Mouse (Mus musculus) forebrain, embryonic 13.5 days (tissue): ENCODE results near the gene Nptxr. TPM values are rescaled to one million over a fixed set of nuclear protein-coding genes. Genes with fewer than 3 reads are reported as not detected.

ENCODE experiments used
- ATAC-seq: fragments of 200-750 bp; cut with Nextera tagmentation; 2 replicates; pipeline ENCODE4 v1.8.0; 2017
- H3K27ac ChIP-seq: fragments of 300-500 bp; sonication (generic); 2 replicates; pipeline ENCODE4 v1.5.1; 2015; ENCODE audit warnings: inconsistent platforms, mild to moderate bottlenecking, moderate library complexity
- H3K27me3 ChIP-seq: fragments of 300-500 bp; sonication (generic); 2 replicates; pipeline ENCODE4 v1.6.1; 2015; ENCODE audit warnings: mild to moderate bottlenecking, inconsistent platforms
- H3K36me3 ChIP-seq: fragments of 300-500 bp; sonication (generic); 2 replicates; pipeline ENCODE4 v1.6.1; 2015; ENCODE audit warnings: mild to moderate bottlenecking, inconsistent platforms; ENCODE audit not compliant: poor library complexity, severe bottlenecking
- H3K4me1 ChIP-seq: fragments of 300-500 bp; sonication (generic); 2 replicates; pipeline ENCODE4 v1.6.1; 2015; ENCODE audit warnings: inconsistent platforms
- H3K4me2 ChIP-seq: fragments of 300-500 bp; sonication (generic); 2 replicates; pipeline ENCODE4 v1.6.1; 2015; ENCODE audit warnings: inconsistent platforms, mild to moderate bottlenecking, moderate library complexity
- H3K4me3 ChIP-seq: fragments of 300-500 bp; sonication (generic); 2 replicates; pipeline ENCODE4 v1.5.1; 2015; ENCODE audit warnings: mild to moderate bottlenecking, inconsistent platforms
- H3K9ac ChIP-seq: fragments of 300-500 bp; sonication (generic); 2 replicates; pipeline ENCODE4 v1.6.1; 2015; ENCODE audit warnings: mild to moderate bottlenecking, inconsistent platforms
- H3K9me3 ChIP-seq: fragments of 300-500 bp; sonication (generic); replicated peaks from 2 replicates; pipeline ENCODE4 v1.6.1; 2016; ENCODE audit warnings: inconsistent platforms
- WGBS: fragments of 180-500 bp; shearing (Covaris S2); methylation state at CpG from one replicate; pipeline ENCODE4 v1.1.7; 2015; 5-methylcytosine and 5-hydroxymethylcytosine counted together
- polyA plus RNA-seq: library from polyadenylated mRNA; unstranded; fragments of >200 nt; fragmentation: Nextera tagmentation; extraction: Ambion mirVana; gene quantifications from 2 replicates; pipeline ENCODE4 v1.2.1, GENCODE M21; 2015

Gene Nptxr
- polyA plus RNA-seq, 1 experiment from 2014 or later: 7.9 TPM

DNA sequence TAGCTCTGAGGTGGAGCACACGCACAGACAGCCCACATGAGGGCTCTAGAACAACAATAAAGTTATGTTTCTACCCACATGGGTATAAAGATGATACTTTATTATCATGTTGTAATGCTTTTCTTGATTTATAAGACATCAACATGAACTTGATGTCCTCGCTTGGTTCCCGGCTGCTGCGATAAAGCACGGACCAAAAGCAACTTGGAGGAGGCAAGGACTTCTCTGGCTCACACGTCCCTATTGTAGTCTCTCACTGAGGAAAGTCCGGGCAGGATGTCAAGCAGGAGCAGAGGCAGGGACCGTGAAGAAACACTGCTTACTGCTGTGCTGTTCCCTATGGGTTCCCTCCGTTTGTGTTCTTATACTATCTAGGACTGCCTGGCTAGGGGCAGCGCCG is 60.6 kb downstream of the Nptxr start:
- no peak for ATAC-seq
- Histone ChIP-seq H3K4me1 (peaks cover 27% of the 10 kb centered on the region), H3K4me2 (no peak overlapping the region), H3K36me3 (peaks cover 10% of the 10 kb centered on the region), H3K27ac (no peak overlapping the region), H3K27me3 (no peaks in the 10 kb centered on the region), H3K4me3 (no peak overlapping the region), H3K9ac (no peak overlapping the region), H3K9me3 (no peaks in the 10 kb centered on the region)
- WGBS: 95% methylated on average over 11 of the region's 11 CpGs

DNA sequence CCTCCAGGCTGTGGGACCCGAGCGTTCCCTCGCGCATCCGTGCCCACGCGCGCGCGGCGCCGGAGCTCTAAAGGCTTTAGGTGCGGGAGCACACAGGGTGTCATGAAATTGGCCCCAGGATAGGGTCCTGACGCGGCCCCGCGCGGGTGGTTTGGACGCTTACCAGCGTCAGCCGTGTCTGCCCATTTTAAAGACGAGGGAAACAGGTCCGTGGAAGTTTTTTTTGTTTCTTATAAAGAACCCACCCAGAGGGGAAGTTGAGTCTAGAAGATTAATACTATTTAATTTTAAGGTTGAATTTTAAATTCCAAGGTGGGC is 61.9 kb downstream of the Nptxr start:
- peak overlapping the region; percentile 48; the same call in 1 of the 2 replicates for H3K27ac ChIP-seq

DNA sequence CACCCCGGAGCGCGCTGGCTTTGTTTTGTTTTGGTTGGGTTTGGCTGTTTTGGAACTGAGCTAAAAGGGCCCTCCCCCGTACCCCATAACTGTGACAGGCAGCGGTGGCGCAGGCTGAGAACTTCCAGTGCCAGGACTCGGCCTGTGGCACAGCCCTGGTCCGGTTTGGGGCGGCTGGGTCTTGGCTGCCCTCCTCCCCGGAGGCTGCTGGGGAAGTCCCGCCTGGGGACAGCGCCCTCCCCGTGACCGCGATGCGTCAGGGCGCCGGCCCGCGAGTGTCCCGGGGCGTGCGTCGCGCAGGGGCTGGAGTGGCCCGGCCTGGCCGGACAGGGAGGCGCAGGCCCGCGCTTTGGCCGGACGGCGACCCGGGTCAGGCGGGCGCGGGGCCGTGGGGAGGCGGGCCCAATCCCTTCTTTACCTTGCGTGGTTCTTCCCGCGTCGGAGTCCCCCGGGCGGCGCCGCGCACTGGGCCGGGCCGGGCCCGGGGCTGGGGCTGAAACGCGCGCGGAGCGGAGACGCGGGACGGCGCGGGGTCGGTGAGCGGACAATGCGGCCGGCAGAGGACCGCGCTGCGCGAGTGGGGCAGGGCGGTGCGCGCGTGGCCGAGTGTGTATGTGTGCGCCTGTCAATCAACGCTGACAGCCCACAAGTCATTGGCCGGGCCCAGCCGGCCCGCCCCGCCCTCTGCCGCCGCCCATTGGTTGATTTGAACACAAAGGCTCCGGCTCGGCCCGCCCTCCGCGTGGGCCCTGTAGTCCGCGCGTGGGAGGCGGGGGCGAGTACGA is 62.5 kb downstream of the Nptxr start, which contains the start of gene Sun2:
Sun2 (minus strand) TSS at position 616 of the 785 bp plus-strand sequence.
- Histone ChIP-seq H3K4me2 (peak within 1 kb of the TSS; percentile 80), H3K9ac (peak within 1 kb of the TSS; percentile 91), H3K9me3 (no peaks in the 10 kb centered on the region), H3K4me3 (peak within 1 kb of the TSS; percentile 92), H3K36me3 (peaks cover 29% of the 10 kb centered on the region), H3K4me1 (peaks cover 34% of the 10 kb centered on the region), H3K27ac (peak within 1 kb of the TSS; percentile 48), H3K27me3 (no peaks in the 10 kb centered on the region)
- peak; percentile 96 for ATAC-seq
- under 1% methylated on average over 84 of the region's 93 CpGs for WGBS

More for the DNA sequence above, 61.9 kb downstream of the Nptxr start:
- Histone ChIP-seq H3K4me2 (peak overlapping the region; percentile 80), H3K4me1 (peaks cover 34% of the 10 kb centered on the region), H3K4me3 (peak overlapping the region; percentile 92), H3K27me3 (no peaks in the 10 kb centered on the region), H3K9me3 (no peaks in the 10 kb centered on the region), H3K9ac (peak overlapping the region; percentile 91), H3K36me3 (peaks cover 23% of the 10 kb centered on the region)
- ATAC-seq: no peak
- WGBS: 0% methylated on average over 22 of the region's 23 CpGs

DNA sequence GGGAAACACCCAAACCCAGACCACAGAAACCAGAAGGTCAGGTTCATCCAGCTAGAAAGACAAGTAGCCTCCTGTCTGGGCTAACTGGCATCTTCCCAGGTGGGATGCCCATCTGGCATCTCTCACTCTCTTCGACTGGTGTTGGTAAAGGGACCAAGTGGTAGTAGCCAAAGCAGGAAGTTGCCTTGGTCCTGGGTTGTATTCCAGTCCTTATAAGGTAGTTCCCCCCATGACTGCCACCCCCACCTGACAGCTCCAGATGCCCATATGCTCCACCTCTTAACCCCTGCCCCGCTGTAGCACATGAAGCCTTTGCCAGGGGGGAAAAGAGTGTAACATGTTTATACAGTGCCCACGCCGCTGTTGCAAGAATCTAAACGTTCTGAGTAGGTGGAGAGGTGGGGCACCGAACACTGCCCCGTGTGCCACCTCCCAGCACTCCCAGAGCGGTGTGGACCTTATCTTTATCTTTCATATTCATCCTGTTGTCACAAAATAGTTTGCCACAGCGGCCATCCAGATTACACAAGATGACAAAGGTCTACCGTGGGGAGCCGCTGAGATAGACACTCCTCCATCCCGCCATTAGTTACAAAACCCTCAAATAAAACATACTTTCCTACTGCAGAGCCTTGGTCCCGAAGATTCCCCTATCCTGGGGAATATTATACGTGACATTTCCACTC is 63.2 kb downstream of the Nptxr start:
- H3K4me1 ChIP-seq: peaks cover 34% of the 10 kb centered on the region
- peaks cover 37% of the 10 kb centered on the region for H3K36me3 ChIP-seq
- WGBS: 36% methylated on average over 14 of the region's 14 CpGs
- no peaks in the 10 kb centered on the region for H3K9me3 ChIP-seq
- peak overlapping the region; percentile 91 for H3K9ac ChIP-seq
- peak overlapping the region; percentile 80 for H3K4me2 ChIP-seq
- ATAC-seq: no peak
- H3K27me3 ChIP-seq: no peaks in the 10 kb centered on the region
- peak overlapping the region; percentile 92 for H3K4me3 ChIP-seq
- H3K27ac ChIP-seq: peak overlapping the region; percentile 48; the same call in 1 of the 2 replicates

DNA sequence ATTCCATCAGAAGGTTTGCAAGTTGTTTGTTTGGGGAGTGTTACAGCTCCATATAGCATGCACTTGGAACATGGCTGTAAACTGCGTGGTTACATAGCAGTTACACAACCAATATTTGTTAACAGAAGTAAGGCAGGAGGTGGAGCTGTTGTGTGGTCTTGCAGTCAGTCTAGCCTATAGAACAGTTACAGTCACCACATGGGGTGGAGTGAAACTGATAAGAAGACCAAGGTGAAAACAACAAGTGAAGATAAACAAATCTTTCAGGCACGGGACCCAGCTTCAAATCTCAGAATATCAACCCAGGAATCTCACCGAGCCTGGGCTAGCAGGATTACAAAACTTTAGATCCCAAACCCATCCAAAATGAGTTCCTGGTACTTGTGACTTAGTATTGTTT is 63.8 kb downstream of the Nptxr start:
- Histone ChIP-seq H3K27me3 (no peaks in the 10 kb centered on the region), H3K4me3 (peak overlapping the region; percentile 92), H3K4me2 (peak overlapping the region; percentile 80), H3K36me3 (peaks cover 41% of the 10 kb centered on the region), H3K4me1 (peaks cover 34% of the 10 kb centered on the region), H3K27ac (no peak overlapping the region), H3K9ac (peak overlapping the region; percentile 91), H3K9me3 (no peaks in the 10 kb centered on the region)
- no peak for ATAC-seq
- 91% methylated on average over 3 of the region's 3 CpGs for WGBS

Other genes starting within 250 kb of the Nptxr start
- 1.4 and 1.5 TPM in 2 replicates for gene Dmc1, start 199.7 kb downstream of the Nptxr start, polyA plus RNA-seq
- 5.8 and 6.3 TPM in 2 replicates for gene Fam227a, start 145.8 kb downstream of the Nptxr start, polyA plus RNA-seq
- 103 and 109 TPM in 2 replicates for gene Cby1, start 145.6 kb downstream of the Nptxr start, polyA plus RNA-seq
- gene Tomm22, start 133.9 kb downstream of the Nptxr start, polyA plus RNA-seq: 288 TPM in 2 replicates
- 17.9 and 18.7 TPM in 2 replicates for gene Josd1, start 116.8 kb downstream of the Nptxr start, polyA plus RNA-seq
- gene Gtpbp1, start 113.9 kb downstream of the Nptxr start, polyA plus RNA-seq: 47.2 and 50.9 TPM in 2 replicates
- 8.1 and 8.4 TPM in 2 replicates for gene Sun2, start 62.2 kb downstream of the Nptxr start, polyA plus RNA-seq
- 90.6 and 94.0 TPM in 2 replicates for gene Dnal4, start 26.9 kb downstream of the Nptxr start, polyA plus RNA-seq
- gene Npcd, start 29.5 kb upstream of the Nptxr start, polyA plus RNA-seq: not detected in 2 replicates
- 39.0 and 43.8 TPM in 2 replicates for gene Cbx6, start 29.9 kb upstream of the Nptxr start, polyA plus RNA-seq
- 5.8 and 6.6 TPM in 2 replicates for gene Apobec3, start 86.9 kb upstream of the Nptxr start, polyA plus RNA-seq
- gene Cbx7, start 166.4 kb upstream of the Nptxr start, polyA plus RNA-seq: 2.5 and 2.9 TPM in 2 replicates
- gene Pdgfb, start 210.2 kb upstream of the Nptxr start, polyA plus RNA-seq: 1.9 and 2.1 TPM in 2 replicates